10 mouse cellular contexts compared by ENCODE assay signal in genomic region chr1:181828365-181828764, GRCm38 (mm10). TPM values are rescaled to one million over a fixed set of nuclear protein-coding genes. Genes with fewer than 3 reads are reported as not detected.
DNase-seq lines count a peak whose midpoint lies in the region; ATAC-seq lines count a peak whose summit lies in the region.
"Had no signal": no experiment of that assay in that cellular context is flagged by ENCODE, and none has a peak within 500 bp of the region (broad histone marks: within the 10 kb centered on the region; RNA-seq: fewer than 3 reads in every experiment).

No protein-coding gene starts in this region.

- DNase-seq in adrenal gland, postnatal 14 days: peak; percentile 27
- DNase-seq in adrenal gland, adult (ENCODE audit: inconsistent age in 2 of 2, low spot score in 1 of 2): no peak
- DNase-seq in A20 (ENCODE audit: low read depth, low spot score): peak; percentile 54
- peak; percentile 78 for DNase-seq in naive thymus-derived CD4-positive, alpha-beta T cell, adult 2 months (ENCODE audit: low read depth)
- no peak for DNase-seq in ovary, postnatal 36 days (ENCODE audit: low spot score)
- DNase-seq in layer of hippocampus, adult 9-11 months: no peak
- no peak for DNase-seq in yolk sac, embryonic 10.5 days (ENCODE audit: low spot score)
- DNase-seq: right cerebral cortex, postnatal 14 days had no signal

- ATAC-seq in erythroblast, adult 5-6 weeks (replicated peaks; ENCODE audit: low FRiP score, poor library complexity, severe bottlenecking): peak; percentile 12; the same call in 1 of the 2 replicates
- ATAC-seq: midbrain, embryonic 13.5 days had no signal

RNA-seq across cellular contexts. Expression of gene Lbr, which starts 14.5 kb away (rescaled TPM):
- 33.7 and 42.9 TPM in 2 replicates for total RNA-seq in adrenal gland, postnatal 14 days (2021)
- 197 and 222 TPM in 2 replicates for total RNA-seq in erythroblast, adult 5-6 weeks (2015; ENCODE audit: low replicate concordance)
- total RNA-seq in erythroblast, adult 5-6 weeks (2017; ENCODE audit: low replicate concordance): 204 and 248 TPM in 2 replicates

Comparison
In these comparisons a context has a peak if more than half of its experiments do, and no peak if none do; other contexts are left out.
1. DNase-seq: peak in adrenal gland, postnatal 14 days (single experiment), A20 (single experiment) and naive thymus-derived CD4-positive, alpha-beta T cell, adult 2 months (single experiment); none in adrenal gland, adult (0 of 2), ovary, postnatal 36 days (single experiment), layer of hippocampus, adult 9-11 months (single experiment) and yolk sac, embryonic 10.5 days (single experiment).